Mouse (Mus musculus): Measurements from ENCODE around the gene Gcgr.
"Not testable (repeated sequence)": the region's sequence is repeated elsewhere in the genome, so short reads cannot be mapped to it uniquely, and the experiment has no call there.

Gene Gcgr

DNA sequence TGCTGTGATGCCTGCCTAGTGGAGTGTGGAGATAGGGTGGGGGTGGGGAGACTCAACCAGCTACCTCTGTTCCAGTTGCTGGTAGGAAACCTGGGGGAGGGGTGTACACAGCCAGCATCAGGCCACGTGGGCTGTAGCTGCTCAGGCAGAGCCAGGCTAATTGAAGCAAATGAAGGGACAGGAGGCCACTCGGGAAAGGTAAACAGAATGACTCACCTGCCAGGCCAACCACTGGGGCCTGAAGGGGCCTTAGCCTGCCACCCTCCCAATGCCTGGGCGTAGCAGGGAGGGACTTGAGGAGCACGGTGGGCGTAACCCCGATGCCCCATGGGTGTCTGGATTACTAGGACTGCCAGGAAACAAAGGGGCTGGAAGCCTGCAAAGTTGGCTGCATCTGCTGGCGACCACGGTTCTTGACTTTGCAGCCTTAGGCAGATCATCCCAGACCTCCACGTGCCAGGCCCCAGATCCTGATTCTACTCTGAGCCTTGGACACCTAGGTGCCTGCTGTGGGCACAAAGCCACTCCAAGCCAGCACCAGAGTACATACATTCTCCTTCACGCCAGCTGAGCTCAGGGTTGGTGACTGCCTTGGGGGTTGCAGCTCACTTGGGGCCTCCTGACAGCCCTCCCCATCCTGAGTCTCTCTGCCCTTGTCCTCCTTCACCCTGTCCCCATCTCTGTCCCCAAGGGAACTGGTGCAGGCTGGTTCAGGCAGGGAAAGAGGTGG is 9.0 kb downstream of the Gcgr start:
- DNase-seq = peak; percentile 59

DNA sequence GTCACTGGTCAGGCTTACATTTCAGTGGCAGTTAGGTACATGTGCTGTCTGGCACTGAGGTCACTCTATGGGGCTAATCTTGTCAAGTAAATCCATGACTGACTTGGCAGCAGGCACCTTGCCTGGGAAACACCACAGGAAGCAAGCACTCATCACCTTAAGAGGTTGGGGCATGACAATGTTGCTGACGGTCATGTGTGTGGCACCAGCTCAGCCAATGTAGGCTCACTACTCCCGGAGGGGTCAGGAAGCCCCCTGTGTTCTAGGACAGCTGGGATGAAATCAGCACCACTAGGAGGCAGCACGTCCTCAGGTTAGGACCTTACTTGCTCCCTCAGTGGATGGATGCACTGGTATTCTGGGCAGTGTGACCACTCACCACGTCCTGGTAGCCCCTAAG is 11.4 kb downstream of the Gcgr start:
- no peak for DNase-seq

DNA sequence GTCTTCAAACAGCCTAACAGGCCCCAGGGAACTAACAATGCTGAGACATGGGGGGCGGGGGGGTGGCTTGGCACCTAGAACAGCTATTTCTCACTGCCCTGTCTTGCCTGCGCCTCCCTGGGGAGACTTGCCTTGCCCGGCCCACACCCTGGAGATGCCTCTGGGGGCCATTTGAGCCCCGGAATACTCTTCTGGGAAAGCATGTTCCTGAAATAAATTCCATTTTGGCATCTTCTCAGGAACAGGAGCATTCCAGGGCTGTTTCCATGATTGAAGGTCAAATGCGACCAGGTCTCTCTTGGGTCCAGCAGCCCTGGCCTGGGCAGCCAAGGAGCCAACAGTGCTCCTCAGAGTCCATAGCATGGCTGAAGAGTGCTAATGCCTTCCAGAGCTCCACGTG is 11.9 kb downstream of the Gcgr start:
- no peak for DNase-seq

DNA sequence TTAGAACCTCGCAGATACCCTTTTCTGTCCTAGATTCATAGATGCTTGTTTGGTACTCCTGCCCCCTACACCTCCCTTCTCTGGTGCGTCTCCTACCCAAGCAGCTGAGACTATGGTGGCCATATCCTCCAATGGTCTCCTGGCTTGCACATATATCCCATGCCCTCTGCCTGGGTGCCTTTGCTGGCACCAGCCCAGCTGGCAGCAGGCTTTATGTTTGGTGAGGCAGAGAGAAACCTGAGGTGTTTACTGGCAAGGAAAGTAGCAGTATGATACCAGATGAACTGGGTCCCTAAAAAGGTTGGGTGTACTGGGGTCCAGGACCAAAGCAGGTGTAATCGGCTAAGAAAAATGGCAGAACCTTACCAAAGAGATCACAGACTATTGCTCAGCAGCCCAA is 15.5 kb downstream of the Gcgr start:
- no peak for DNase-seq

DNA sequence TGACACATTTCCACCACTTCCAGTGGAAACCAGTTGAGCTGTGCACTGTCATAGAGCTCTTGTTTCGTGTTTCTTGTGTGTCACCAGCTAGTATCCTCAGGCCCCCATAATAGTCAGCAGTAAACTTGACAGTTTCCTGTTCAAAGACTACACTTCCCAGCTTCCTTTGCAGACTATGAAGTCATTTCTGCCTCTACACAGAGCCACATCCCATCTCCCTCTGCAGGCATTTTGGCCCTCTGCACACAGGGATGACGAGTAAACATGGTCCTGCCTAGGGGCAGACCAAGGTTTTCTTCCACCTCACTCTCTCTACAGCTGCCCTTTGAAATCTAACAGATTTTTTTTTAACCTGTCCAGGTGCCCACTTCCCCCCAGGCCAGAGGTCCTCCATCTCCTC is 17.0 kb downstream of the Gcgr start:
- no peak for DNase-seq

DNA sequence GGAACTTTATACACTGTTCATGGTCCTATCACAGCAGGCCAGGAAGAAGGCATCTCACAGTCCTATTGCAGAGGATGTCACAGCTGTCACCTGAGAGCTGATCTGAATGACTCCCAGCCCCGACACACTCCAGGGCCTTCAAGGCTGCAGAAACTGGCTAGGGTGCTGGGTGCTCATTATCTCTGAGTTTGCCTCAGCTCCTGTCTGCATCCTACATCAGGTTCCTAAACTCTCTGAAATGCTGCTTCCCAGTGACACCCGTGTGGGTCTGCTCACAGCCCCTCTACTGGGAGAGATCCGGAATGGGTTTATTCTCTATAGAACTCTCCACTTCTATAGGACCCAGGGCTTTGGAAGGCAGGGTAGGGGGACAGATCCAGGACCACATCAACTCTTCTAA is 17.7 kb downstream of the Gcgr start:
- no peak for DNase-seq

DNA sequence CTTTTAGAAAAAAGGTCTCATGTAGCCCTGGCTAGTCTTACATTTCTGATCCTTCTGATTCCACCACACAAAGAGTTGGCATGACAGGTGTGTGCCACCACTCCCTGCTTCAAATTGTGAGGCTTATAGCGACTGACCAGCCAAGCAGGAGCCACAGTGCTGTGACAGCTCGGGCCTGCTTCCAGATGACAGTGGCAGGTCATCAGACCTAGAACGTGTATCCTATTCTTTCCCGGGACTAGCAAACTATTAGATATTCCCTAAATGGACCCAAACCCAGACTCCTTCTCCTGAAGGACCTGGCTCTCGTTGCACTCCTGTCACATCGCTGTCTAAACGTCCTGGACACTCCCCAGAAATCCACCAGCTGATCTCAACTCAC is 18.3 kb downstream of the Gcgr start:
- no peak for DNase-seq

DNA sequence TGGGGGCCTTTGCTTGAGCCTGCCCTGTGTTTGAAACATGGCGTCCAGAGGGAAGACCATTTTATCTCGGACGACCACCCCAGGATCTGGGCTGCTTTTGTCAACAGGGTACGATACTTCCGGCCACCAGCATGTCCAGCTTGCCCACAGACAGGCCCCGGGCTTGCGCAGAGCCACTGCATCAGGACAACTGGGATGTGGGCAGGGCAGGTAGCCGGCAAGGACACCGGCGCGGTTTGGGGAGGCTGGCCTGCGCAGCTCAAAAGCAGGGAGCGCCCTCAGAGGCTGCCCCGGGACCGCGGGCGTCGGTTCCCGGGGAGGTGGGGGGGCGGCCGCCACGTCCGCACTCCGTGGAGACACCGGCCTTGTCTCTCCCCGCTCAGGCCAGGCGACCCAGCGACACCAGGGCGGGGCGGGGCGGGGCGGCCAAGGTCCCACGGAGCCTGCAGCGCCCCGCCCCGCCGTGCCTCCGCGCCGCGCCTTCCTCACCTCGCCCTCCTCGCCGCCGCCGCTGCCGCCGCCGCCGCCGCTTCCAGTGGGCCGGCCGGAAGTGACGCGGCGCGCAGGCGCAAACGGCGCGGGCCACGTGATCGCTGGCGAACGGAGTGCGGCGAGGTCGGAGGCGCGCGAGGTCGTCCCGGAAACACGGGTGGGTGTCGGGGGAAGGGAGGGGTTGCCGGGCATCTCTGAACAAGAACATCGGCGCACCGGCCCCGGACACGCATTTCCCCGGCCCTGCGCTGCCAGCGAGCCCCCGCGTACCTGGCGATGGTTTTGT is 18.9 kb downstream of the Gcgr start, which contains the start of gene Mcrip1:
TSS of gene Mcrip1 (minus strand) at position 560 of the 778 bp plus-strand sequence.
- DNase-seq = peak; percentile 94

DNA sequence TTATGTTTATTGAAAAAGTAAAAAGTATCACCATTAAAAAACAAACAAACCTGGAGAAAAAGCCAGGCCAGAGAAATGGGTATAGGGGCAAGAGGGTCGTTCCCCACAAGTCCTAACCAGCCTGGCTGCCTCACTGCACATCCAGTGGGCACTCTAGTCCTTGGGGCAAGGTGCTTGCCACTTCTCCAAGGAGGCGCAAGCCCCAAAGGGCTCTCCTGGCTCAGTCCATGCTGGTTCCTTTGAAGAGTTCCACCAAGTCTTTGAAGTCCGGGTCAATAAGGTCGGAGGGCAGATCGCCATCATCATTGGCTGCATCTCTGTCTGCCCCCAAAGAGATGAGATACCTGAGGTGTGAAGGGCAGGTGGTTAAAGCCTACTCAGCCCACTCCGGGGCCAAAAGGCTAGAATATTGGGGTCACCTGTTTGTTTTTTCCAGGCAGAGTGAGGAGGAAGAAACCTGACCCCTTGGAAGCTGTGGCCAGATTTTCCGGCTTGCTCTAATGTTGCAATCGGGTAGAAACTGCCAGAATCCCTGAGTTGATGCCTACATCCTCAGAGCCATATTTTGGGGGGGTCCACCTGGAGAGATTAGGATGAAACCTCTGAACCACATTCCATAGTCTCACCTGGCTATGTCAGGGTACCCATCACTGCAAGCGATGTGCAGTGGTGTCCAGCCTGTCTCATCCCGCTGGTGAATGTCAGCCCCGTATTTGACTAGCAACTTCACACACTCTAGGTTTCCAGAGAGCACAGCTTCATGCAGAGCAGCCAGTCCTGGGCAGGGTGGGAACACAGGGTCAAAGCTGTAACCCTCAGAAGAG is 19.7 kb downstream of the Gcgr start:
- DNase-seq = no peak

DNA sequence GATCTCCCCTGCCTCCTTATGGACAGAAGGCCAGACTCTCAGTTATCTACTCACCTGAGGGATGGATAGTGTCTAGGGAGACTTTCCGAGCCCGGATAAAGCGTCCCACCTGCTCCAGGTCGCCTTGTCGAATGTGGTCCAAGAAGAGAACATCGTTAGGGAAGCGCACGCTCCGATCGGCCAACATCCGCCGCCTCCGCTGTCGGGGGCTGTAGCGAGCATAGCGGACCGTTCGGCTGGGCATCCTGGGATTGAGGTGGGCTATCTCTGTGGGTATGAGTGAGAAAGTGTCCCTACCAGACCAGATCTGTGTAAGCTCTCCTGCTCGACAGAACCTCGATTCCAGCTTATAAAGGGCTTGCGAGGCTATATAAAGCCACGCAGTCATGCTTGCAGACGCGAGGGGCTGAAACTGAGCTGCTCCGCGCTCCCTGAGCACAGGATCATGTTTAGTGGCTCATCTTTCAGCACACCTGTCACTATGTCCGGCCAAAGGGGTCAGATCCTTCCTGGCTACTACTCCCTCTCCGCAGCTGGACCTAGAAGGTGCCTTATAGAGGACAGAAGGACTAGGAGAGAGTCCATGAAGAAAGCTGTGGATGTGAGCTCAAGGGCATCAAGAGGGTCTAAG is 20.4 kb downstream of the Gcgr start, which contains the start of gene Ppp1r27:
TSS of gene Ppp1r27 (minus strand) at position 323 of the 631 bp plus-strand sequence.
- DNase-seq = no peak

DNA sequence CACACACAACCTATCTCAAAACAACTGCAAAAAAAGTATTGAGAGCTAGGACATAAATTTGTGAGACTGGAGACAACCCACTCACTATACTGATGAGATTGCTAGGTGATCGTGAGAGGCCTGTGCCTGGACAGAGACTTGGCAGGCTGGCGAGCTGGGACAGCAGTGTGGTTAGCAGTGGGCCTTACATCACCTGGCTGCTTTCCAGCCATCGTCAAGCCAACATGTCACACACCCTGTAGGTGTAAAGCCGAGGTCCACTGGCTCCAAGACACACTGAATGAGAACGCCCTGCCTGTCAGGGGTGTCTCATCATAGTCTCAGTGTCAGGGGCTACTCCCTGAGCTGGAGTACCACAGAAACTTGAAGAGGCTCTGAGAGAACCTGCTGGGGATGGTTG is 22.2 kb downstream of the Gcgr start:
- no peak for DNase-seq

DNA sequence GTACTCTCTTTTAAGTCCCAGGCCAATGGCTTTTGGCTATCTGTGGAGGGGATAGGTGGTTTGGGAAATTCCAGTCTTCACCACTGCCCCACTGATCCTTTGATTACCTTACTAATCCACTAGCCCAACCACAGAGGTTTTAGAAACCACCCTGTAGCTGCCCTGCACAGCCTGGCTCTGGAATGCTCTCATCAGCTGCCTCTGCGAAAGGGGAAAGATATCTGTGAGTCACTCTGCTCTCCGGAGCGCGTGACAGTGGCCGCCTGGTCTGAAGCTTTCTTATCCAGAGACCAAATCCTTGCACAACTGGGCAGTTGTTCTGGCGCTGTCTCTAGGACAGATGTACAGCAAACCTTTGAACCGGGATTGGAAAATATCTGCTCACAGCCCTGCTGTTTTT is 24.3 kb downstream of the Gcgr start:
- DNase-seq = no peak

DNA sequence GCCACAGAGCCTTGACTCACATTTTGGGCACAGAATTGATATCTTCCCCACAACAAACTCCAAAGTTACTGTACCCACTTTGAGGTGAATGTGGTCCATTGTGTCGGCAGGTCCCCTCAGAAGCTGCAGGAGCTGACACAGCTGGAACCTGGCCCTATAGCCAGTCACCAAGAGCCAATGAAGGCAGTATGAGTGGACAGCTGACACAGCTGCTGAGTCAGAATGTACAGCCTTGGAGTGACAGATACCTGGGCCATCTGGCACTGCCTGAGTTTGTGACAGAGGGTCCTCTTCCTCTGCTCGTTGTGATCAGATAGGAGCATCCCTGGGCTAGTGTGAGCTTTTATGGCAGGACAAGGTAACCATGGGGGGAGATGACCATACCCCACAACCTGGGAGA is 24.8 kb downstream of the Gcgr start:
- no peak for DNase-seq

DNA sequence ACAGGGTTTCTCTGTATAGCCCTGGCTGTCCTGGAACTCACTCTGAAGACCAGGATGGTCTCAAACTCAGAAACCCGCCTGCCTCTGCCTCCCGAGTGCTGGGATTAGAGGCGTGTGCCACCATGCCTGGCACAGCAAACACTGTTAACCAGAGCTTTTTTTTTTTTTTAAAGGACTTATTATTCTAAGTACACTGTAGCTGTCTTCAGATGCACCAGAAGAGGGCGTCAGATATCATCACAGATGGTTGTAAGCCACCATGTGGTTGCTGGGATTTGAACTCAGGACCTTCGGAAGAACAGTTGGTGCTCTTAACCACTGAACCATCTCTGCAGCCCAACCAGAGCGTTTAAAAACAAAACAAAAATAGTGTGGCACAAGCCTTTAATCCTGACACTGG is 28.3 kb downstream of the Gcgr start:
- not testable (repeated sequence) for DNase-seq

DNA sequence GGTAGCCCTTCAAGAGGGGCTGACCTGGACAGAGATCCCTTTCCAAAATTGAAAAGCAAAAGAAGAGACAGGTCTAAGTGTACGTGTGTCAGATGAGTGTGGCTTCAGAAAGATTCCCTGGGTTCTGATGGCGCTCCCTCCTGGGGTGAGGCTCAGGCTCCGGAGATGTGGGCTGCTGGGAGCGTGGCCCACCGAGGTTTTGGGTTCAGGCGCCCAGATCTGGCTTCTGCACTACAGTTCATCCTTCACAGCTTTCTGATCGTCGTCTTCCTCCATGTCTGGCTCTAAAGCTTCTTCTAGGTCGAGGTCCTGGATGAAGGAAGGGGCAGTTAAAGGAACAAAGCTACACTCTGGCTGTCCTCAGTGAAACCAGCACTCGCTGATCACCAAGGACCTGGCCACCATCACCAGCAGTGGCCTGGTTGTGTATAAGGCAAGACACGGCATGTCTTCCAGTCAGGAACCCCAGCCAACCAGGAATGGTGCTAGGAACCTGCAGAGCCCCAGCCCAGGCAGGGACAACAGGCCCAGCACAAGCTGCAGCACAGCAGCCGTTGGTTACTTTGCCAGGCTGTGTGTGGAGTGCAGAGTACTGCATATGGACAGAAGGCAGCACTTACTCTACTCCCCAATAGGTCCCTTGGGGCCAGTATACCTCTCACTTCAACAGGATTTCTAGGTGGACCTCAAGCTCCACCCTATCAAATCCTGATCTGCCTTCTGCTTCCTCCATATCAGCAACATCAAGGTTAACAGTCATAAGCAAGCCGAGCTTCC is 30.6 kb downstream of the Gcgr start:
- DNase-seq = no peak

DNA sequence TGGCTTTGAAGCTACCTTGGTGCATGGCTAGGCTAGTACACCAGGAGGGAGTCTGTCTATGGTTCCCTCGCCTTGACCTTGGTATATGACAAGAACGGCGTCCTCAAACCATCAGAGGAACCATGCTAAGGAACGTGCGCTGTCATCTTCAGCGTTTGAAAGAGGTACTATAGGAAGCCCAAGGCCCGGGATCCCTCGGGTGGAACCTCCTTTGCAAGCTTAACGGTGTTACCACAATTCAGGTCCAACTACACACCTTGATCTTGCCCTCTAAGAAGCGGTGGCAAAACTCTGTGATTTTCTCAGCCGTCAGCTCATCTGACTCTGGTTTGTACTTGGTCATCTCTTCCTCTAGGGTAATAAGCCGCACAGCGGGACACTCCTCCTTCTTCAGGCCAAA is 32.5 kb downstream of the Gcgr start:
- no peak for DNase-seq

DNA sequence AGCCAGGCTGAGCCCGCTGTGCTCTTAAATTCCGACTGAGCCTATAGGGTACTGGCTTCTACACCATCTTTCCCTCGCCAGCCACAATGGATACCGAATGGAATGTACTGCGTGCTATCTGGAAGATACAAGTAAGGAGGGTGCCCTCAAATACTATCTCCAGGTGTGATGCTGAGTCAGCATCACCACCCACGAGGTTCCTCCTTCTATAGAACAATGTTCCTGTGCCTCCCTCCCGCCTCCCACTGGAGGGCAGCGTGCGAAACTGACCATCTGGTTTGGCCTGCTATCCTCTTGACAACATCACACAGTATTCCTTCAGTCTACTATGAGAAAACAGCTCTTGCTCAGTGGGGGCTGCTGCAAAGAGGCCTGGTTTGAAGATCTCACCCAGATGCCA is 34.6 kb downstream of the Gcgr start:
- no peak for DNase-seq

DNA sequence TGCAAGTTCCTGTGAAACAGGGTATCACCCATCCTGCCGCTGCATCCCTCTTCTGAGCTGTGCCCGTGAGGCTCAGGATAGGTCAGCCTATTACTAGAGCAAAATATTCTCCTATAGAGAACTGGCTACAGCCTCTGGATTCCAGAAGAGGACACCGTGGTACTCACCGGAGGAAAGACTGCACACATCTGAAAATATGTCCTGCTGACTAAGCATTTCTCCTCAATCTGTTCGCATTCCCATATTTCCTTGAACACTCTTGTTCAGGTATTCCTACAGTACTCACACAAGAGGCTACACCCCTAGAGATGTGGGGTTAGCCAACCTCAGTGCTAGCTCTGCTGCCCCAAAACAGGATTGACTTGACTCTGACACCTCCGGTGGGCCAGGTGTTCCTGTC is 37.8 kb downstream of the Gcgr start:
- DNase-seq = no peak

DNA sequence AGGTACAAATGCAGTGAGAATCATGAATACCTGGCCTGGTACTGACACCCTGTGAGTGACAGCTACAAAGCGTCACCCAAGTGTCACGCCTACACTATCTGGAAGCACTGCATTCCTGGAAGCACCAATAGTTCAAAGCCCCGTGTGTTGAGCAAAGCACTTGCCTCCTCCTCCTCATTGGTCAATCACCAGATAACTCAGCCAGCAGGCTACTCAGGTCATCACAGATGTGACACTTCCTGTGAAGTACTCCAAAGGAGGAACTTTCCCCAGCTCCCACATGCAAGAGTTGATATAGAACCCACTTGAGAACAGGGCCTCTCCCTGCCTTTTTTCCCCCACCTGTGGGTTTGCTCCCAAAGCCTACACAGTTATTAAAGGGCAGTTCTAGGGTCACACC is 40.6 kb downstream of the Gcgr start:
- peak; percentile 46 for DNase-seq

DNA sequence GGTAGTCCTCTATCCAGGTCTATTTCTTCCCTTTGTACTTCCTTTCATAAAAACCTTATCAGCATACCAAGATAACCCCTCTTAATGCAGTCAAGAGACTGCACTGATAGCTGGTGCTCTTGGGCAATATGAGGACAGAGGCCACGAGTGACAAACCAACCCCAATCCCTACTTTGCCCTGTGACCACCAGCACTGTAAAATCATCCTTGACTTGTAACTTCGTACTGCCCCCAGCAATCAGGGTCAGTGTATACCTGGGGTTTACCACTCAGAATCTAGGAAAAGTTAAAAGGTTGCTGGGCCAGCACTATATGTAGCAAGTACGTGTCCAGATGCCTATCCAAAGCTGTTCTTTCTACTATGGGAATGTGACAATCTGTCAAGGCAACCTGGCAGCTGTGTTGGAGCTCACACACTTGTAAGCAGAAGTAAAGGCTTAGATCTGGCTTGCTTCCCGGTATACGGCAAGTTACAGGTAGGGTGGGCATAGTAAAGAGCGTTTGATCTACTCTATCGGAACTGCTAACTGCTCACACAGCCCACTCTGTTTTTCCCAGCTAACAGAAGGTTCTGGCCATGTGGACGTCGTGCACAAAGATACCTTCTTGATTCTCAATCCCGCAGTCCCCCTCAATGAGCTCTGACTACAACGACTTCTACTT is 41.4 kb downstream of the Gcgr start:
- no peak for DNase-seq

DNA sequence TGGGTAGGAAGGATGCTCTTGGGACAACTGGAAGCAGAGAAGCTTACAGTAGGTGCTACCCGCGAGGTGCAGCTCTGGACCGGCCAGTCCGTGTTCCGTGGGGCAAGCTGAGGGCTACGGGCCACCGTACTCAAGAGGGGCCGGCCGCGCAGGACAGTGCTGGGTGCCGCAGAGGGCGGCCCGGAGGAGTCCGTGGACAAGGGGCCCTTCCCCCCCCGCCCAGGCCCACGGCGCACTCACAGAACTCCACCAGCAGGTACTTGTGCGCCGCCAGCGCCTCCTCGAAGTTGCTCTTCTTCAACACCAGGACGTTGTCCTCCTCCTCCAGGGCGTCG is 41.9 kb downstream of the Gcgr start:
- no peak for DNase-seq

Data from liver (tissue).